Mouse (Mus musculus) spleen, postnatal 10 days (tissue): Measurements from ENCODE around the gene Cers6.
A peak's percentile ranks its signal among the peaks of the same experiment; 100 is the strongest.

Experiments
- DNase-seq, 2 experiments: peaks; one replicate each; pipeline ENCODE4 v3.0.0; 2021 to 2022; ENCODE audit warnings: low spot score in 2 of 2

Gene Cers6

DNA sequence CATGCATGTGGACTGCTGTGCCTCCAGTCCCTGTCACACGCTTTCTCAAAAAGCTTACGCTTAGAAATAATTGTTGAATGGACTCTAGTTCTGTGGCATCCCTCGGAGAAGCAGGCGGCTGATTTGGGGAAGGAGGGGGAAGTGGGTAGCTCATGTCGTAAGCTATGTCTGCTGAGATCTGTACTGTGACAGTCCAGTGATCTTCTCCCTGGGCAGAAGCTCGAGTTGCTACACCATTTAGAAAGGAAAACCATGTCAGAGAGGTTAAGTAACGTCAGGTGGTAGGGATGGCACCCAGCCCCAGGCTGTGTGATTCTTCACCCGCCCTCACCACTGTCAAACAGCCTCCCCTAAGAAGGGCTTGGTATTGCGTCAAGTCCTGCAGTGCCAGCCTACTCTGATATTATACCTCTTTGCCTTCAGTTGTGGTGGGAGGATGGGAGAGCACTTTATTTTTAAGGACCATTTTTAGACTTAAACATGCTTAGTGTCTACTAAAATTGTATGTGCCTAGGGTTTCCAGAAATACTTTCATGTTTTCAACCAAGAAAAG, 154.0 kb downstream of the Cers6 start:
- DNase-seq = no peak

DNA sequence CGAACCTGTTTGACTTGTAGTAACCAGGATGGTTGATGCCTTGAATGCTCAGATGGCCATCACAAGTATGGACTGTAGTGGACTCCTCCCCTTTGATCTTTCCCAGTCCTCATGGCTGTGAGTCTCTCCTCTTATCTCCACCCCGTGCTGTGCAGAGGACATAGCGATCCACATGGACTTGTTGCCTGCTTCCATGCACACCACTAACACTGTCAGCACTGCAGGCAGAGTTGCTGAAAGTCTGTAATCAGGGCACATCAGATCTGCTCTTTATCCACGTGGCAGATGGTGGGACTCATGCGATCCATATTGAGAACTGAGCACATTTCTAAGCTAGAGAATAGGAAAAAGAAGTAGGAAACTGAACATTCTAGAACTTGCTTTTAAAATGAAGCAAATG, 154.6 kb downstream of the Cers6 start:
- no peak for DNase-seq

DNA sequence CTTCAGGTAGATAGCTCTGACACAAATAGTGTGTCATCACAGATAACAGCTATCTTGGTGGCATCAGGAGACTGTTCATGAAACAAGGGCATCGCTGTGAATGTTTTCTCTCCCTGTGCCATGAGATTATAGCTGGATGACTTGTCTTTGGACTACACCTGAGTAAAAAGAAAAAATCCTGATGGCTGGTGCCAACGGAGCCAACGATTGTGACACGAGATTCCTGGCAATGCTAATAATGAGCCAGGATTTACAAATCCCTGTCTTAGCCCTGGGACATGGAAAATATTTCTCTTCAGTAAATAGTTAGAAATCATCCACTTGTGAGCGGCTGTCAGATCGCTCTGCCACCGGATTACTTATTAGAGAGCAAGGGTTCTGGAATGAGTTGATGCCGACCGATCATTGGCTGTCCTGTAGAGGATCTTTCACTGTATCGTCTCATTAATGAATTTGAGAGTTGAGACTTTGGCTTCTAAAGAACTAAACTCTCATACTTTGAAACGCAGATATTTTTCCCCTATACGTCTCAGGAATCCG, 157.9 kb downstream of the Cers6 start:
- no peak for DNase-seq

DNA sequence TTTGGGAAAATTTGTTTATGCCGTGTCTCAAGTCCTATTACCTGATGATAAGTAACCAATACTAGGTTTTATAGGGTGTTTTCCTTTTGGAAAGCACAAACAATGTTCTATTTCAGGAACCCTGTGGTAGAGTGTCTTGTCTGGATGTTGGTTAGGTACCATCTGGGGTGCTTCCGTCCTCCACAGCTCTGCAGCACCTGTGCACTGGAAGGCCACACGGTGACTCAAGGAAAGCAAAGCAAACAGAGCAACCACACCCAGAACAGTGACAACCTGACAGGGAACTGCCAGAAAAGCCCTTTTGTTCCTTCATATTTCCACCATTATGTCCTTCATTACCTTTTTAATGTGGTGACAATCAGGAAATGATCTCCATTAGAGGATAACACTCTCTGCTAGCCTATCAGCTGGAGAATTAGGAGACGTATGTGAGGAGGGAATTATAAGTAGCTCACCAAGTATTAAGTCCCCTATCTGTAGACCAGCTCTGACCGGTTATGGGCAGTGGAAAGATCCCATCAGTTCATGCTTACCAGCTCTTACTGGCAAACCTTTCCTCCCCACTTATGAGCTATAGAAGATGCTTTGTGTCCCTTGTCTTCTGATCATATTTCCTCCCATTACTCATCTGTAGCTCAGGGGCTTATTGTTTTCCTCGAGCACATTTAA, 158.7 kb downstream of the Cers6 start:
- no peak for DNase-seq

DNA sequence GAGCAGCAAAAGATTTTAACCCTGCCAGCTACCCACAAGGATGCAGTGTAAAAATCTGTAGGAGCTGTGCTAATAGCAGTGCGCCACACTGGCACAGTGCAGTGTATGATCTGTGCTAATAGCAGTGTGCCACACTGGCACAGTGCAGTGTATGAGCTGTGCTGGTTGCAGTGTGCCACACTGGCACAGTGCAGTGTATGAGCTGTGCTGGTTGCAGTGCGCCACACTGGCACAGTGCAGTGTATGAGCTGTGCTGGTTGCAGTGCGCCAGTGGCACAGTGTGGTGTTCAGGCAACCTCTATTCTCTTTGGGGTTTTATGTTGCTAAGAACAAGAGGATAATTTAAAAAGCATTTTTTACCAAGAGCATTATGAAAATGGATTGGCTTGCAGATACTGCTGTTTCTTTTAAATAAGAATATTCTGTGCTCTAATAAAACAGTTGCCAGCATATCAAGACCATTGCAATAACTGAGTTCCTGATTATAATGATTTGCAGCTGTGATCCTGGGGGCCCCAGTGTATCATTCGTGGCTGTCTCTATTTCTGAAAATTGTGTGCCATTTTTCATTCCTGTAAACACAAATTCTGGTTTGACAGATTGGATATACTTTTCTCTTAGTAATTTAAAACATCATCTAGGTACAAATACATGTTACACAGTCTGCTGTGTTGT, 159.5 kb downstream of the Cers6 start:
- DNase-seq = no peak

DNA sequence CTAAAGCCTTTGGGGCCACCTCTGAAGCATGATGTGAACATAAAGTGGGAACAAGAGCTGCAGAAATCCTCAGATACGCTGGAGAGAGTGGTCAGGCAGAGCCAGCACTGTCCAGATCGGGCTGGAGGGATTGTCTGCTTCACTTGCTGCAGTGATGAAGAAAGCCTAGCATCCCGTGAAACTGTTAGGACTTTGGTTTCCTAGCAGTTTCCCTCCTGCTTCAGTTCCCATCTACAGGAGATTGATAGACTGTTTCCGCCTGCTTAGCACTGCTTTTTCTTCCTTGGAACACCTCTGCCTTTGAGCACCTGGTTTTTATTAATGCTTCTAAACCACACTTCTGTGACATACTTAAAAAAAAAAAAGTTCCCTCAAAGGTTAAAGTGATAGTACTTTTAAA, 160.3 kb downstream of the Cers6 start:
- no peak for DNase-seq

DNA sequence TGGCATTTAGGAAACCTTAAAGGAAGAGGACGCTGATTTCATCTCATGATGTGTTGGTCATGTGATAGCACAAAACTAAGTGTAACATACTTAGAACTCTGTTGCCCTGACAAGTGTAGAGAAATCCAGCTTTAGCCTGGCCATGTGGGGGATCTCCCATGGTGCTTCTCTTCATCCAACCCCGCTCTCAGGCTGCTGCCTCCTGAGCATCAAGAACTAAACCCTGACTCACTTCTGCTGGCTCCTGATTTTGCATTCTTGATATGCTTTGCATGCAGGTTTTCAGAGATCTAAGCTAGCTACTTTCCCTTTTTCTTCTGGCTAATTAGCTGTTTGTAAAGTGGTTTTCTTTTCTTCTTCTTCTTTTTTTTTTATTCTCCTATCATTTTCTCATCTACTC, 163.6 kb downstream of the Cers6 start:
- no peak for DNase-seq

DNA sequence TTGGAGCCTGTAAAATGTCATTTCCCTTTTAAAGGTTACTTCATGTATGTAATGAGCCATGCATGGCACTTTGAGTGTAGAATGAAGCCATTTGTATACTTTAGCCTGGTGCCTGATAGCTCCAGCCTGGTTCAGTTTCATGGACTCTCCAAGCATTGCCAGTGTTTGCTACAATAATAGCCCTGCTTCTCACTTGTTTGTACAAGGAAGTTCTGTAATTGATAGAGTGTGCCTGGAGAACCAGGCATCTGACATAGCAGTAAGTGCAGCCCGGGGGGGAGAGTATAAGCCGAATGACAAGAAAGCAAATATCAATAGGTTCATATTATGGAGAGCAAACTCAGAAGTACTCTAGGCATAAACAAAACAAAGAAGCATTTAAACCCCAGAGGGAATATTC, 171.3 kb downstream of the Cers6 start:
- DNase-seq = no peak

DNA sequence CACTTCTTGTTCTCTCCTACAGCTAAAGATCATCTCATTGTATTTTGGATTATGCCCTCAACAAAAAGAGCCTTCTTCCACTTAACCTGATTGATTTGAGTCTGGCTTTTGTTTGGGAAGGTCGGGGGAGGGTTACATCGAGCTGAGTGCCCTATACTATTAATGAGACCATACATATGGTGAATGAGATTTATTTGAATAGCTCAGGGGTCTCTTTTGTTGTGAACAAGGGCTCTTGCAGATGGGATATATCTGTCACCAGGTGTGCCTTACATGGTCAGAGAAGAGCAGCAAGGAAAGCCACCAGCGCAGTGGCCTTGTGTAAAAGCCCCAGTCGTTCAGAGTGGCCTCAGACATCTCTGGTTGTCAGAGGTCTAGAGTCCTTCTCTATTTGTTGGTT, 174.2 kb downstream of the Cers6 start:
- no peak for DNase-seq

DNA sequence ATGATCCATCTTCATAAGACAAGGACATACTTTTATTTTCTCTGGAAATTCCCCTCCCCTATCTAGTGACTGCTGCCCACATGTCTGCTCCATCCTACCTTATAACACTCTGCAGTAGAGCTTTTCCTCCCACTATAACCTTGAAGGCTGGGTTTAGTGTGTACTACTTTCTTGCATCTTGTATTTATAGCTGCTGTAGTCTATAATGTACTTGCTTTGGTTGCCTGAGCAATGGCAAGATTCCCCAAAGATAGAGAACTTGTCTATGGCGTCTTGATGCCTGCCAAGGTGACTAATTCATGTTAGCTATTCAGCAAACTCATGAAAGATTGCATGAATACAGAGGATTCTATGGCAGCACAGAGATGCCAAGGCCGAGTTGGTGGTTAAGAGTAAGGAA, 176.1 kb downstream of the Cers6 start:
- no peak for DNase-seq

DNA sequence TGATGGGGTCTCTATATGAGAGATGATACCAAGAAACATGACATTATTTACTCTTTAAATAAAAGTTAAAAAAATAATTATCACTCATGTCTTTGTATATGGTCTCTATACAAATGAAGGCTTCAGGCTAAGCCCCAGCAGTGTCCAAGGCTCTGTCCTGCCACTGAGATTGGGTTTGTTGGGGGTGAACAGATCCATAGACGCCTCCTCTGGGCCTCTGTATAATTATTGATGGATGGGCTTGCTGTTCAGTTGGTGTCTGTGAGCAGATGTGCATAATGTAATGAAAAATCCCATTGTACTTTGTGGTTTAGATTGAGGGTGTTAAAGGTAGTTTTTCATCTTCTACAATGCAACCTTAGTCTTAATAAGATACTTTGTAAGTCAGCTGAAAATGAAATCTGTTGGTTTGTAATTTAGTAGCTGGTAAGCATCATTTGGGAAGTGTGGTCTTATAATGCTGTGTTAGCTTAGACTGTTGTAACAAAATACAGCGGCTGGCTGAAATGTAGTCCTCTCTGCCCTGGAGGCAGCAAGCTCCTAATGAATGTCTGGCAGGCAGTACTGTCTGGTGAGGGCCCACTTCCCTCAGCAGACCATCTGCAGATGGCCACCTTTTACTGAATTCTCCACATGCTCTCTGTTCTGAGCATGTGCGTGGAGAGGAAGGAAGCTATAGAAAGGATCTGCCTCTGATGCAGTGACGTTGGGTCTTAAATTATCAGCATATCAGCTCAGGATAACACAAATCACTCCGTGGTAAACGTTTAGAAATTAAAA, 181.3 kb downstream of the Cers6 start:
- DNase-seq = no peak

DNA sequence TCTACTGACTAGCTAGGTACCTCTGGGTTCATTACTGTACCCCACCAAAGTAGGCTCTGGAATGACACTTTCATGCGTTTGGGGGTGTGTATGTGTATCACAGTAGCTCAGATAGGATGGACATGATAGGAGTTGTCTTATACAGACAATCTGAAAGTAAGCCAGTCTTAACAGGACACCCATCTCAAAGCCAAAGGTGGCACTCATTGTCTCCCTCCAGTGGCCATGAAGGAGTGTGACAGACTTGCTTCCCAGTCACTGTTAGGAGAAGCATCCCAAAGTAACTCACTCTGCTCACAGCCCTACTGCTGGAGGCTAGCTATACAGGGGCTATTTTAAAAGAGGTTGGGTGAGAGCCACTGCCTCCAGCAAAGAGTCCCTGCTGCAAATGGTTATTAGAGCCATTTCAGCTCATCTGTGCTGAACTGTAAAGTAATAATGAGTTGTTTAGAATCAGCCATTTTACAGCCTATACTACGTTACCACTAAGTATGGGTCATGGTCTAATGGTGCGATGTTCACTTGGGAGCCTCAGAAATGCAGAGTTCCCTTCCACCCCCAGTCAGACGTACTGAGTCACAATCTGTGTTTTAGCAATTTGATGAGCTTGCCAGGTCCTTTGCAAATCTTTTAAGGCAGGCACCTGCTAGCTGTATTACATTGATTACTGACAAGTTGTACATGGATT, 182.3 kb downstream of the Cers6 start:
- DNase-seq = peak in 1 of 2 experiments; percentile 40

DNA sequence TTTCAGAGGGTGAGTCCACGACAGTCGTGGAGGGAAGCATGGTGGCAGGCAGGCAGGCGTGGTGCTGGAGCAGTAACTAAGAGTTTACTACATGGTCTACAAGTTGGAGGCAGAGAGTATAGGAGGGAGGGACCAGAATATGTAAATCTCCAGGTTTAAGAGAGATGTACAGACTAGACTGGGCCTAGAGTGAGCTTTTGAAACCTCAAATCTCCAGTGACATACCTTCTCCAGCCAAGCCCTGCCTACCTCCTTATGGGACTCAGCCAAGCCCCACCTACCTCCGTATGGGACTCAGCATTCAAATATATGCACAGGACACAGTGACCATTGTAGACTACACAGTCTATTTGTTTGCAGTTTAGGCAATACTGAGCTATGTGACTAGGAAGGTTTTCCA, 184.7 kb downstream of the Cers6 start:
- no peak for DNase-seq

DNA sequence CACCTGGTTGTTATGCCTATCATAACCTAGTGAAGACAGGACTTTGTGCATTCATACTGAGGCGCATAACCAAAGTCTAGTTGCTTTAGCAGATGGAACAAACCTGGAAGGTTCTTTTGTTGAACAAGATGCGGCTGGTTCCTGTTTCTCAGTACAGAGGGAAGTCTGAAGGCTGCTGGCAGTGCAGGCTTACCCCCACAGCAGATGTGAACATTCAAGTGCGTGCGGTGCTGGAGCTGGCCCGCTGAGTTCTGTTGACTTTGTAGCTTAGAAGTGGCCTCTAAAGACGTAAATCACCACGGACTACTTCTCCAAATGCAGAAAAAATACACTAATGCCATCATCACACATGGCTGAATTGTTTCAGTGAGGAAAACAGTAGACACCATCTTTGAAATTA, 186.1 kb downstream of the Cers6 start:
- DNase-seq = no peak

DNA sequence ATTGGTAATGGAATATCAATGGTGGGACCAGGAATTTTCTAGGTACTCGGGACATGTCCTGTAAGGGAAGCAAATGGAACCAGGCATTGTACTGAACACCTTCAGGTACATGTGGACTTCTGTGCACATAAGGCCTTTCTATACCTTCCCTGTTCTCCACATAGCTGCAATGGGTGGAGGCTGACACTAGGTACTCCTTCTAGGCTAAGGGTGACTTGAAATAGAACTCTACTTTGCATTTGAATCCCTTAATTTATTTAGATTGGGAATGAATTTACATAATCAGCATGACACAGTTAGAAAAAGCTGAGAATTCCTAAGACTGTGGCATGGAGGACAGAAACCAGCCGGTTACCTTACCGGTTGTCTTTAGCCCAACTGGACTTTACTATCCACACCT, 186.6 kb downstream of the Cers6 start:
- no peak for DNase-seq

DNA sequence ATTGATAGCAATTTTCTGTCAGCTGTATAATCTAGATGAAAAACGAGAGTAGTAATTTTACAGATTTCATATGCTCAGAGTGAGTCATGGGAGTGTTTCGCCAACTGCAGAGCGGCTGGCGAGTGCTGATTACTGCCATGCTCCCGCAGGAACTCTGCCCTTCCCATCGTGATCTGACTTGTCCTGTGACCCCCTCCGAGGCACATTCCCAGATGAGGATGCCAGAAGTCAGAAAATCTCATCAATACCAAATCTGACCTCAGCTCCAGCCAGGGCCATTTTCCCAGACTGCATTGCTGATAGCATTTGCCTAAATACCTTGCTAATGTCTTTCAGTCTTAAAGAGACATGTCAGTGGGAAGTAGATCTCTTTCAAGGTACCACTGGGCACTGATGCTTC, 187.9 kb downstream of the Cers6 start:
- no peak for DNase-seq

DNA sequence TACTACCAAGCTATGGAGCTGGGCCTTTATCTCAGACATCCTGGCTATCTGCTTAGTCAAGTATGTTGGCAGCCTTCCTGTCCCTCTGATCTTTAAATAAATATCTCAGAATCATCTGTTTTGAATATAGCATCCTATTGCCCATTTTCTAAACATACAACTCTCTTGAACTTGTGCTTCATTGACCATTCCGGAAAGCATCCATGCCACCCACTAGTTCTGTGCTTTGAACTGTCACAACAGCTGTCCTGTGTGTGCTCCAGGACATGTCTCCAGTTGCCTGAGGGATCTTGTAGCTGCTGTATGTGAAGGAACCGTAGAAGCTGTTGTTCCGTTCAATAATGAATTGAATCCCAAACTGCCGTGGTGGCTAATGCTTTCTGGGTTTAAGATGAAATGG, 188.9 kb downstream of the Cers6 start:
- no peak for DNase-seq

DNA sequence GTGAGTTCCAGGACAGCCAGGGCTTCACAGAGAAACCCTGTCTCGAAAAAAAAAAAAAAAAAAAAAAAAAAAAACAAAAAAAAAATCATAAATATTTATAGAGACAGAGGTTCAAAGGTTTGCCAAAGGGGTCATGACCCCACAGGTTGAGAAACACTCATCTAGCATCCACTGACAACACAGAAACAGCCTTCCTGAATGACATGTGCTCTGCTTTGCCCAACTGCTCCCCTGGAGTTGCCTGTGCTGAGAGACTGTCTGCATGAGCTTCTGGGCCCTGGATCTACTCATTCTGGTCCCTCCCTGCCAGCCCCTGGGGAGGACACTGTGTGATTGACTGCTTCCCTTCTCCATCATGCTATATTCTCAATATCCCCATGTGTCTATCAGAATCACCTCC, 190.4 kb downstream of the Cers6 start:
- no peak for DNase-seq

DNA sequence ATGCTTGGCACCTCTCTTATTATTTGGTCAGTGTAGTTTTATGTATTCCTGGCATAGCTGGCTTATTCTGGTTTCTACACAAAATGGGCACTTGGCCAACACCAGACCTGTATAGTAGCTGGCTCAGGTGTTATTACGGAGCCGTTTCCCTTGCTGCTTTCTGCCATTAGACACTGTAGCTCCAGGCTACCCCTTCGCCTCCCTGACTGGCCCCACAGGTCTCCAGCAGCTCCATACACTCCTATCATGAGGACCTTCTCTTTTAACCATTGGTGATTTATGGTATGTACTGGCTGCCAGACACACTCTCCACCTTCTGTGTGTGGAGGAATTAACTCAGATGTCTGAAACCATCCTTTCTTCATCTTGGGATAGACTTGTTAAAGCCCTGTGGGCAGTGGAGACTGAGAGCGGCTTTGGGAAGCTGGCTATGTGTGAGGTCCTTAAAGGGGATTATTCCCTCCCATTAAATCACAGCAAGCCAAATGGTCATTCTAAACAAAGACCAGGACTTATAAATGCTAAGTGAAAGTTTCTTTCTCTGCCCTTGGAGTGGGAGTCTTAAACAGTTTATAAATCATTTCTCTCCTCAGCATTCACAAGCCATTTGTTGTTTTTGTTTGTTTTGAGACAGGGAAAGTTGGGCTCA, 192.1 kb downstream of the Cers6 start:
- DNase-seq = no peak

DNA sequence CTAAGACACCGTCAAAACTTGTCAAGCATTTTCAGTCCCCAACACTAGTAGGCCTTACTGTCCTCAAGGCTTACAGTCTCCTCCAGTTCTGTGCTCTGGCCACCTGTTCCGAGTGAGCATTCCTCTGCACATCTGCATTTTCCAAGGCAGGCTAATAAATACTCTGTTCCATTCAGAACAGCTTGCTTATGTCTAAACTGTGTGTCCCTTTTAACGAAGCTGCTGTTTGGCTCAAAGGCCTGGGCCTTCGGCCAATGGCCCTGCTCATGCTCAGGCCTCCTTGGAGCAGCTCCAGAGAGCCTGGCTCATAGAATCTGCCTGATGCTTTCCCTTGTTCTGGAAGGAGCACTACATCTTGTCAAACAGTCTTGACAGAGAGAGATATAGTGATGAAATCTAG, 193.0 kb downstream of the Cers6 start:
- no peak for DNase-seq

DNA sequence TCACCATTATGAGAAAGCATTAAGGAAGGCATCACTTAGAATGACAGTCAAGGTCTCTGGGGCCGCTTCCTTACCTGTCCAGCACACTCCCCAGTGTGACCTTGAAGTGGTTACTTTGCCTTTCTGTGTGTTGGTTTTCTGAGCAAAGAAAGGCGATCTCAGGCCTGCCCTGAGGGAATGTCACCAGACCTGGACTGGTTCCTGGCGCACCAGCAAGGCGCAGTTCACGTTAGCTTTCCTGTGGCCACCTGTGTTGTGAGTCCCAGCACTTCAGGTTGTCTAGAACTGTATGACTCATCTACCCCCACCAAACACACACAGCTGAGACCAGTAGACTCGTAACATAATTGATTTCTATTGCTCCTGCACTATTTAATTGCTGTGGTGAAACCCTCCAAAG, 193.9 kb downstream of the Cers6 start:
- DNase-seq = no peak
